8 mouse cellular contexts compared by ENCODE assay signal in the genomic region with DNA sequence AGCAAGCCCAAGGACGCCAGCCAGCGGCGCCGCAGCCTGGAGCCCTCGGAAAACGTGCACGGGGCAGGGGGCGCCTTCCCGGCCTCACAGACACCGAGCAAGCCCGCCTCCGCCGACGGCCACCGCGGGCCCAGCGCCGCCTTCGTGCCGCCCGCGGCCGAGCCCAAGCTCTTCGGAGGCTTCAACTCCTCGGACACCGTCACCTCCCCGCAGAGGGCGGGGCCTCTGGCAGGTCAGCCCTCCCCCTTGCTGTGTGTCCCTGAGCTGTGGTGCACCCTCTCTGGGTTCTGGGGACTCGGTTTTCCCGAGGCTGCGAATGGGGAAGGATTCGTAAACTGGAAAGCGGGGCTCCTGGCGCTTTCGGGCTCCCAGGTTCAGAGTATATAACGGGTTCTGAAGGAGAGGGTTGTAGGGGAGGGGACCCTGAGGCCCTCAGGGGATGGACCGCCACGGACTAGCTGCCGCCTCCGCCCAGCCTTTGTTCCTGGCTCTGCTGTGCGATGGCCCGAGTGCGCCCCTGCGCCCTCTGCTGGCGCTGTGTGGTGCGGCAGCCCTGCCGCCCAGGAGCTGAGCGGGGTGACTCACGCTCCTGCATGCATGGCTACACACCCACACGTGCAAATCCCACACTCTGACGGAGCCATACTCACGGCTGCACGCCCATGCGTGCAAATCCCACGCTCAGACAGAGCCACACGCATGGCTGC. TPM values are rescaled to one million over a fixed set of nuclear protein-coding genes. Genes with fewer than 3 reads are reported as not detected.
DNase-seq lines count a peak whose midpoint lies in the region; ATAC-seq and TF ChIP-seq lines count a peak whose summit lies in the region.

No protein-coding gene starts in this region.

- TF ChIP-seq POLR2A in testis, adult 2 months (IDR thresholded peaks at IDR 0.05; ENCODE audit: control insufficient read depth, low read depth, low read length): no peak

- no peaks in the 10 kb centered on the region for H3K36me3 ChIP-seq in G1E (replicated peaks)
- H3K36me3 ChIP-seq in forebrain, embryonic 16.5 days (ENCODE audit: control insufficient read depth, insufficient read depth): no peaks in the 10 kb centered on the region
- H3K36me3 ChIP-seq in neural tube, embryonic 14.5 days (ENCODE audit: control insufficient read depth, insufficient read depth, low read length): peaks cover 8% of the 10 kb centered on the region
- H3K36me3 ChIP-seq in testis, adult 2 months (ENCODE audit: control insufficient read depth, insufficient read depth, low read length): no peaks in the 10 kb centered on the region

- peak; percentile 98 for TF ChIP-seq CTCF in G1E (IDR thresholded peaks at IDR 0.05; ENCODE audit: low read depth, low read length)
- TF ChIP-seq CTCF in testis, adult 2 months (IDR thresholded peaks at IDR 0.05; ENCODE audit: control insufficient read depth, insufficient read depth, insufficient replicate concordance, low read depth, low read length): peak; percentile 99

- peak overlapping the region; percentile 62 for H3K9ac ChIP-seq in forebrain, embryonic 16.5 days (replicated peaks; ENCODE audit: low read depth, low read length)
- H3K9ac ChIP-seq in neural tube, embryonic 14.5 days (replicated peaks; ENCODE audit: low read depth, low read length): peak overlapping the region; percentile 54

- peaks cover 21% of the 10 kb centered on the region for H3K4me1 ChIP-seq in G1E (ENCODE audit: insufficient read depth, low read depth, low read length)
- peaks cover 37% of the 10 kb centered on the region for H3K4me1 ChIP-seq in forebrain, embryonic 16.5 days (replicated peaks; ENCODE audit: control insufficient read depth, insufficient read depth, low read length)
- H3K4me1 ChIP-seq in neural tube, embryonic 14.5 days (ENCODE audit: control insufficient read depth, insufficient read depth, low read length): peaks cover 13% of the 10 kb centered on the region; the same call in 1 of the 2 replicates
- H3K4me1 ChIP-seq in testis, adult 2 months (ENCODE audit: control insufficient read depth, insufficient read depth, low read length): peaks cover 4% of the 10 kb centered on the region

- DNase-seq in G1E (ENCODE audit: low spot score): peak; percentile 74
- DNase-seq in cerebellum, adult 18-20 months: peak; percentile 87 to 96
- peak; percentile 96 for DNase-seq in heart, postnatal 36 days
- DNase-seq in layer of hippocampus, adult 18-20 months (ENCODE audit: low spot score in 2 of 2): peak; percentile 94 to 98
- DNase-seq in lung, adult 18-20 months: peak; percentile 89 to 92

- H3K27ac ChIP-seq in forebrain, embryonic 16.5 days (ENCODE audit: low read length): peak overlapping the region; percentile 76
- peak overlapping the region; percentile 85 for H3K27ac ChIP-seq in neural tube, embryonic 14.5 days (ENCODE audit: low read depth, low read length)
- H3K27ac ChIP-seq in testis, adult 2 months (ENCODE audit: control insufficient read depth, insufficient read depth, low read depth, low read length): no peak overlapping the region

- WGBS in forebrain, embryonic 16.5 days: under 1% methylated on average over 56 of the region's 56 CpGs
- WGBS in neural tube, embryonic 14.5 days: under 1% methylated on average over 56 of the region's 56 CpGs

- peak overlapping the region; percentile 51 for H3K4me2 ChIP-seq in forebrain, embryonic 16.5 days (ENCODE audit: low read length)
- H3K4me2 ChIP-seq in neural tube, embryonic 14.5 days (ENCODE audit: low read depth, low read length): peak overlapping the region; percentile 40

- no peaks in the 10 kb centered on the region for H3K9me3 ChIP-seq in G1E (replicated peaks)
- no peaks in the 10 kb centered on the region for H3K9me3 ChIP-seq in forebrain, embryonic 16.5 days (ENCODE audit: control insufficient read depth, low read length)
- no peaks in the 10 kb centered on the region for H3K9me3 ChIP-seq in neural tube, embryonic 14.5 days (ENCODE audit: control insufficient read depth, low read length)

- peak overlapping the region; percentile 41; the same call in 1 of the 2 replicates for H3K4me3 ChIP-seq in G1E (ENCODE audit: low read depth, low read length)
- peak overlapping the region; percentile 26 for H3K4me3 ChIP-seq in forebrain, embryonic 16.5 days (replicated peaks; ENCODE audit: low read length)
- peak overlapping the region; percentile 18 for H3K4me3 ChIP-seq in neural tube, embryonic 14.5 days (ENCODE audit: low read depth, low read length)
- peak overlapping the region; percentile 68 for H3K4me3 ChIP-seq in testis, adult 2 months (ENCODE audit: control insufficient read depth, low read depth, low read length)

- ATAC-seq in G1E (ENCODE audit: extremely low read depth, insufficient number of reproducible peaks, low FRiP score, poor library complexity, severe bottlenecking): no peak
- peak; percentile 89 for ATAC-seq in forebrain, embryonic 16.5 days
- ATAC-seq in neural tube, embryonic 14.5 days (ENCODE audit: low read depth): peak; percentile 88

- peaks cover 61% of the 10 kb centered on the region for H3K27me3 ChIP-seq in G1E (ENCODE audit: insufficient read depth, low read length)
- no peaks in the 10 kb centered on the region for H3K27me3 ChIP-seq in forebrain, embryonic 16.5 days (replicated peaks; ENCODE audit: control insufficient read depth, insufficient read depth, low read length)
- no peaks in the 10 kb centered on the region for H3K27me3 ChIP-seq in neural tube, embryonic 14.5 days (ENCODE audit: control insufficient read depth, insufficient read depth, low read length)
- no peaks in the 10 kb centered on the region for H3K27me3 ChIP-seq in testis, adult 2 months (ENCODE audit: control insufficient read depth, insufficient read depth, low read length)

- intact Hi-C loops in heart, postnatal 36 days (cut with DNase I): loop anchor here (1.0 to 5.0 kb wide), 3 partner anchors 114 to 165 kb away; a partner anchor contains a TSS

RNA-seq across cellular contexts. Expression of a gene that starts 39.0 kb away (rescaled TPM):
- total RNA-seq in G1E (2014; fragmentation: Nextera tagmentation): not detected in 2 replicates
- 0.49 and 0.58 TPM in 2 replicates for total RNA-seq in G1E (2017)
- 0.22 and 0.28 TPM in 2 replicates for polyA plus RNA-seq in G1E (2012)
- 32.2 and 36.6 TPM in 2 replicates for polyA plus RNA-seq in forebrain, embryonic 16.5 days (2015; fragmentation: Nextera tagmentation; extraction: Ambion mirVana)
- total RNA-seq in heart, postnatal 36 days (2021): 1 to 10 TPM; 3.4 to 4.9 TPM
- total RNA-seq in layer of hippocampus, adult 18-20 months (2021): 100 to 1,000 TPM; 156 to 157 TPM
- 19.3 and 23.9 TPM in 2 replicates for polyA plus RNA-seq in neural tube, embryonic 14.5 days (2014; fragmentation: Nextera tagmentation; extraction: Ambion mirVana)
- 8.7 and 9.3 TPM in 2 replicates for polyA plus RNA-seq in testis, adult 2 months (2012; rRNA removed)

Comparison
In these comparisons a context has a peak if more than half of its experiments do, and no peak if none do; other contexts are left out.
1. H3K4me3 ChIP-seq: peak in every context shown above with its lines; median percentile 68 in testis, adult 2 months; 41 in G1E; 26 in forebrain, embryonic 16.5 days; 18 in neural tube, embryonic 14.5 days.